Mouse (Mus musculus): ENCODE results near the gene Tmpo.

- no peak for TF ChIP-seq CTCF (IDR thresholded peaks at IDR 0.05; ENCODE audit: control insufficient read depth, insufficient read depth, insufficient replicate concordance, low read depth, low read length)
- no peak for TF ChIP-seq POLR2A (IDR thresholded peaks at IDR 0.05; ENCODE audit: control insufficient read depth, low read depth, low read length)
Measured at GRCm38 (mm10) chr10:91123281-91123827, 57.8 kb downstream of the Tmpo start.
